In genomic region chr6:91678506-91679094, GRCm38 (mm10) we compare ENCODE assay signal across 11 mouse cellular contexts. TPM values are rescaled to one million over a fixed set of nuclear protein-coding genes. Genes with fewer than 3 reads are reported as not detected.
A peak's percentile ranks its signal among the peaks of the same experiment; 100 is the strongest.
DNase-seq lines count a peak whose midpoint lies in the region; ATAC-seq and TF ChIP-seq lines count a peak whose summit lies in the region.
"Had no signal": no experiment of that assay in that cellular context is flagged by ENCODE, and none has a peak within 500 bp of the region (broad histone marks: within the 10 kb centered on the region; RNA-seq: fewer than 3 reads in every experiment).

No protein-coding gene starts in this region.

- H3K9me3 ChIP-seq in heart, embryonic 13.5 days, result no peaks in the 10 kb centered on the region
- H3K9me3 ChIP-seq in intestine, embryonic 16.5 days (ENCODE audit: control insufficient read depth, low read length), result no peaks in the 10 kb centered on the region
- H3K9me3 ChIP-seq in stomach, postnatal 0 days (ENCODE audit: control insufficient read depth, low read length), result no peaks in the 10 kb centered on the region
- H3K9me3 ChIP-seq: G1E; limb, embryonic 15.5 days; neural tube, embryonic 12.5 days had no signal

- no peak overlapping the region; the same call in 1 of the 2 replicates for H3K4me3 ChIP-seq in heart, embryonic 13.5 days
- peak overlapping the region; percentile 61 for H3K4me3 ChIP-seq in thymus, adult 2 months (ENCODE audit: control insufficient read depth, insufficient read depth, low read length)
- no peak overlapping the region for H3K4me3 ChIP-seq in intestine, embryonic 16.5 days (ENCODE audit: low read length)
- no peak overlapping the region for H3K4me3 ChIP-seq in stomach, postnatal 0 days (ENCODE audit: low read depth, low read length)
- H3K4me3 ChIP-seq: limb, embryonic 15.5 days; neural tube, embryonic 12.5 days had no signal

- H3K36me3 ChIP-seq in heart, embryonic 13.5 days, result no peaks in the 10 kb centered on the region
- no peaks in the 10 kb centered on the region for H3K36me3 ChIP-seq in thymus, adult 2 months (ENCODE audit: control insufficient read depth, insufficient read depth, low read length)
- H3K36me3 ChIP-seq in intestine, embryonic 16.5 days (ENCODE audit: control insufficient read depth, insufficient read depth, low read length), result no peaks in the 10 kb centered on the region
- no peaks in the 10 kb centered on the region for H3K36me3 ChIP-seq in stomach, postnatal 0 days (ENCODE audit: control insufficient read depth, insufficient read depth, low read length)
- H3K36me3 ChIP-seq: G1E; limb, embryonic 15.5 days; neural tube, embryonic 12.5 days had no signal

- peak overlapping the region; percentile 71 for H3K27ac ChIP-seq in heart, embryonic 13.5 days (replicated peaks)
- peak overlapping the region; percentile 84 for H3K27ac ChIP-seq in thymus, adult 2 months (ENCODE audit: control insufficient read depth, insufficient read depth, low read length)
- peak overlapping the region; percentile 62 for H3K27ac ChIP-seq in intestine, embryonic 16.5 days (ENCODE audit: low read length)
- H3K27ac ChIP-seq in stomach, postnatal 0 days (replicated peaks), result 0 out of 2 replicates have a peak overlapping the region, but pooled peaks have one; percentile 40
- H3K27ac ChIP-seq: limb, embryonic 15.5 days; neural tube, embryonic 12.5 days had no signal

- no peak for ATAC-seq in heart, embryonic 13.5 days (ENCODE audit: extremely low read depth, insufficient number of reproducible peaks, low FRiP score, low TSS enrichment)
- ATAC-seq in intestine, embryonic 16.5 days, result peak; percentile 63
- no peak; the same call in 1 of the 2 replicates for ATAC-seq in stomach, postnatal 0 days (ENCODE audit: low FRiP score, low TSS enrichment)

- H3K9ac ChIP-seq in heart, embryonic 13.5 days, result peak overlapping the region; percentile 69
- peak overlapping the region; percentile 46; the same call in 1 of the 2 replicates for H3K9ac ChIP-seq in intestine, embryonic 16.5 days (ENCODE audit: low read depth, low read length)
- H3K9ac ChIP-seq in stomach, postnatal 0 days (ENCODE audit: low read length), result no peak overlapping the region
- H3K9ac ChIP-seq: limb, embryonic 15.5 days; neural tube, embryonic 12.5 days had no signal

- WGBS in heart, embryonic 13.5 days, result 27% methylated on average over 12 of the region's 12 CpGs
- 11% methylated on average over 12 of the region's 12 CpGs for WGBS in thymus, adult 2 months
- 34% methylated on average over 12 of the region's 12 CpGs for WGBS in intestine, embryonic 16.5 days
- 37% methylated on average over 12 of the region's 12 CpGs for WGBS in stomach, postnatal 0 days

- no peak for TF ChIP-seq POLR2A in thymus, adult 2 months (IDR thresholded peaks at IDR 0.05; ENCODE audit: control insufficient read depth, extremely low read depth, insufficient read depth, low read length, poor library complexity)

- peaks cover 49% of the 10 kb centered on the region for H3K4me1 ChIP-seq in heart, embryonic 13.5 days
- peaks cover 27% of the 10 kb centered on the region for H3K4me1 ChIP-seq in thymus, adult 2 months (replicated peaks; ENCODE audit: control insufficient read depth, insufficient read depth, low read length)
- peaks cover 17% of the 10 kb centered on the region for H3K4me1 ChIP-seq in intestine, embryonic 16.5 days (ENCODE audit: control insufficient read depth, insufficient read depth, low read length)
- H3K4me1 ChIP-seq in stomach, postnatal 0 days (replicated peaks; ENCODE audit: control insufficient read depth, insufficient read depth), result no peaks in the 10 kb centered on the region

- peak overlapping the region; percentile 35 for H3K4me2 ChIP-seq in heart, embryonic 13.5 days
- 0 out of 2 replicates have a peak overlapping the region, but pooled peaks have one; percentile 26 for H3K4me2 ChIP-seq in intestine, embryonic 16.5 days (ENCODE audit: low read depth, low read length)
- H3K4me2 ChIP-seq in stomach, postnatal 0 days (replicated peaks; ENCODE audit: low read depth), result peak overlapping the region; percentile 5; the same call in 1 of the 2 replicates
- H3K4me2 ChIP-seq: limb, embryonic 15.5 days; neural tube, embryonic 12.5 days had no signal

- peaks cover 7% of the 10 kb centered on the region for H3K27me3 ChIP-seq in heart, embryonic 13.5 days (replicated peaks)
- no peaks in the 10 kb centered on the region for H3K27me3 ChIP-seq in thymus, adult 2 months (ENCODE audit: control insufficient read depth, insufficient read depth, low read length)
- no peaks in the 10 kb centered on the region for H3K27me3 ChIP-seq in intestine, embryonic 16.5 days (replicated peaks; ENCODE audit: control insufficient read depth, insufficient read depth, low read length)
- H3K27me3 ChIP-seq in stomach, postnatal 0 days (ENCODE audit: control insufficient read depth, insufficient read depth, low read length), result no peaks in the 10 kb centered on the region
- H3K27me3 ChIP-seq: limb, embryonic 15.5 days; neural tube, embryonic 12.5 days had no signal

- TF ChIP-seq CTCF in thymus, adult 2 months (IDR thresholded peaks at IDR 0.05; ENCODE audit: borderline replicate concordance, control insufficient read depth, extremely low read depth, insufficient read depth, low read length, poor library complexity), result no peak
- TF ChIP-seq CTCF in stomach, postnatal 0 days (IDR thresholded peaks at IDR 0.05; ENCODE audit: low read depth), result peak; percentile 41

- intact Hi-C loops in heart, postnatal 36 days (cut with DNase I), result loop anchor here (2.0 kb wide), 1 partner anchor 102 kb away; no protein-coding TSS in a partner anchor

- DNase-seq in heart, postnatal 36 days, result no peak
- no peak for DNase-seq in thymus, adult 2 months
- DNase-seq in thymus, postnatal 36 days, result no peak
- peak; percentile 46 for DNase-seq in stomach, postnatal 0 days (ENCODE audit: low spot score)
- no peak for DNase-seq in B cell, adult 2 months
- DNase-seq in embryo, embryonic 10 days (ENCODE audit: low spot score), result no peak

- no peak for TF ChIP-seq EP300 in stomach, postnatal 0 days (optimal IDR thresholded peaks at IDR 0.05)

RNA-seq across cellular contexts. Expression of gene Slc6a6, which starts 5.3 kb away (rescaled TPM):
- polyA plus RNA-seq in heart, embryonic 13.5 days (2015; fragmentation: Nextera tagmentation; extraction: Ambion mirVana), result 59.4 and 60.0 TPM in 2 replicates
- total RNA-seq in heart, postnatal 36 days (2021), result 100 to 1,000 TPM; 101 to 102 TPM
- polyA plus RNA-seq in thymus, adult 2 months (2012; rRNA removed), result 141 and 179 TPM in 2 replicates
- polyA plus RNA-seq in intestine, embryonic 16.5 days (2015; fragmentation: Nextera tagmentation; extraction: Ambion mirVana), result 103 and 104 TPM in 2 replicates
- 55.3 and 66.5 TPM in 2 replicates for polyA plus RNA-seq in stomach, postnatal 0 days (2015; fragmentation: Nextera tagmentation; extraction: Ambion mirVana)
